Mouse (Mus musculus) right cerebral cortex, postnatal 14 days (tissue): ENCODE measurements around the gene Ptcd1.
"Not testable (repeated sequence)": the region's sequence is repeated elsewhere in the genome, so short reads cannot be mapped to it uniquely, and the experiment has no call there.

Source experiments
- DNase-seq: peaks from one replicate; pipeline ENCODE4 v3.0.0; 2022

Gene Ptcd1

DNA sequence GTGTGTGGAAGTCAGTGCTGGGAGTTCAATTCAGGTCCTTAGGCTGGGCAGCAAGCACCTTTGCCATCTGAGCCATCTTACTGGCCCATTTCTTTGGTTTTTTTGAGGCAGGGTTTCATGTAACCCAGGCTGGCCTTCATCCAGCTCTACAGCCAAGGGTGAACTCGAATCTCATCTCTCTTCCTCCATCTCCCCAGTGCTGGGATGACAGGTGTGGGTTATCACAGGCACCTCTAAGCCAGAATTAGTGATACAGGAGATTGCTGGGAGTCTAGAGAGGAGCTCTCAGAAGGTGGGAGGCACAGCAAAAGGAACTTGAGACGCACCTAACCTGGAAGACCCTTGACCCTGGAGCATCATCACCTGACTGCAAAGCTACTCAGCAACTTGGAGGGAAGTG is 53.5 kb downstream of the Ptcd1 start:
- DNase-seq = no peak

DNA sequence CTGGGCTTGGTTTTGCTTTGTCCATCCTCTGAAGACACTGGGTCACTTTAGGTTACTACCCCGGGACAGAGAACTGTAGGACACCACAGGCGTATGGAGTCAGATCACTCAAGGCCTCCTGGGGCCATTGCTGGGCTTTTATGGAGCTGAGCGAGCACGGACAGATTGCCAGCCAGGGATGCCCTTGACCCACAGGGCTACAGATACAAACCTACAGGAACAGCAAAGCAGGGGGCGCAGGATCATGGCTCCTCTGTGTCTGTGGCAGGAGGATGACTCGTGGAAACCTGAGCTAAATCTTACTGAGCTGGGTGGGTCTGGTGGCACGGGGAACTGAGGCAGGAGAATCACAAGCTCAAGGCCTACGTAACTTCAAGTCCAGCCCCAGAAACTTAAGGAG is 54.3 kb downstream of the Ptcd1 start:
- DNase-seq = no peak

DNA sequence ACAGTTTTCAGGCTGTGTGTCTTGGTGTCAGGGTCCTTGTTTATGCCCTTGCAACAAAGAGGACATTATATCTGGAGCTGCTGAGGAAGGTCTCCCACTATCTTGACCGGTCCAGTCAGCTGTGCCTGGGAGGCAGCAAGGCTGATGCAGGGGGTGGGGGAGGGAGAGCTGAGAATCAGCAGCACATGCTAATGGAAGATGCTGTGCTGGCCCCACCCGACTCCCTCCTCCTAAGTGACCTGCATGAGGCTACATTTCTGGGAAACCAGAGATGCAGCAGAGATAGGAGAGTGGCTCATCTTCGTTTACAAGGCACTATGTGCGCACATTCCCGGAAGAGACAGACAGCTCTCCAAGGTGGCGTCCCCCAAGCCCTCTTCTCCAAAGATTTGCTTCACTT is 56.5 kb downstream of the Ptcd1 start:
- no peak for DNase-seq

DNA sequence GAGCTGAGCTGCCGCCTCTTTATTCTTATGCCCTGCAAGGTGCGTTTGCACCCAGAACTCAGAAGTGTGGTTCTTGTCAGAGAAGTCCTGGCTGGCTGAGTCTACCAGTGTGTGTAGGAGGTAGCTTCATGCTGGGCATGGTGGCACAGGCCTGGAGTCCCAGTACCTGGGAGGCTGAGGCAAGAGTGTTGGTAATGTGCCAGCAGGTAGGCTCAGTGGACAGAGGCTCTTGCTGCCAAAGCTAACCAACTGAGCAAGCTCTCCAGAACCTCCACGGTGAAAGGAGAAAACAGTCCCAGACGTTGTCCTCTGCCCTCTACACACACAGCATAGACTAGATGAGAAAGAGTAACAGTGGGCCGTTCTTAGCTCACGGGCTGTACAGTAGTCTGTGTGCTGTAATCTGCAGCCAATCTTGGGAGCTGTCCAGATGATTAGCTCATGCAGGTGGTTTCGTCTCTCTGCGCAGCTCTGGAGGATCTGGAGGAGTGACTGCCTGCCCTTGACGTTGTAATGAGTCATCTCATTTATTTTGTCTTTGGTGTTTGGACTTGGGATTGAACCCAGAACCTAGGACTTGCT is 61.1 kb downstream of the Ptcd1 start:
- DNase-seq = no peak

- DNase-seq = no peak
Measured at GRCm38 (mm10) chr5:145104328-145104727, 62.6 kb downstream of the Ptcd1 start.

DNA sequence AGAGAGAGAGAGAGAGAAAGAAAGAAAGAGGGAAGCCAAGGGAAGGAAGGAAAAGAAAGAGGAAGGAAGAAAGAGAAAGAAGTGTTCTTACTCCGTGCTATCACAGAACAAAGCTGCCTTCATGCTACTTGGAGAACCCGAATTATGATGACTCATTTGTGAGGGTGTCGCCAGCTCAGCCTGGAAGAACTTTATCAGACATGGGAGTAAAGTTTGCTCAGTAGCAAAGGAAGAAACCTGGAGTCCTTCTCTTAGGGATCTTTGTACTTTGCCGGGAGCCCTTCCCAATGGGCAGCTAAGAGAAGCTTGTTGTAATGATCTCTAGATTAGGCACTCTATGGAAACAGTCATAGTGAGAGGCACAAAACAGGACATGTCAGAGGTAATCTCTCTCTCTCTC is 64.2 kb downstream of the Ptcd1 start:
- DNase-seq = no peak

- DNase-seq = not testable (repeated sequence)
Measured at GRCm38 (mm10) chr5:145101451-145101850, 65.5 kb downstream of the Ptcd1 start.

GRCm38 (mm10) chr5:145100960-145101359 is 65.9 kb downstream of the Ptcd1 start:
- DNase-seq = no peak

DNA sequence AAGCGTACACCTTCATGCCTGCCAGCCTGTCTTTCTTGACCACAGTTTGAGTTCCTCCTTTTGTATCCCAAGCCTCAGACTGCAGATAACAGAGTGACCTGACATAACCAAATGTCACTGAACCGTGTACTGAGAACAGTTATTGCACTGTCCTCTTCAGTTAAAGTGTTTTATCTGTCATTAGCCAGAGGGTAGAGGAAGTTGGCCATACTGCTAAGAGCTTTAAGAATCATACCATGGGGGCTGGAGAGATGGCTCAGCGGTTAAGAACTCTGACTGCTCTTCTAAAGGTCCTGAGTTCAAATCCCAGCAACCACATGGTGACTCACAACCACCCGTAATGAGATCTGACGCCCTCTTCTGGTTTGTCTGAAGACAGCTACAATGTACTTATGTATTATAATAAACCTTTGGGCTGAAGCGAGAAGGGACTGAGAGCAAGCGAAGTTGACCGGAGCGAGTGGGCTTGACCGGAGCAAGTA is 68.5 kb downstream of the Ptcd1 start:
- DNase-seq = no peak
